Mouse (Mus musculus) heart, embryonic 14.5 days (tissue): ENCODE results near the gene Cela1. TPM values are rescaled to one million over a fixed set of nuclear protein-coding genes. Genes with fewer than 3 reads are reported as not detected.

ENCODE experiments used
- ATAC-seq: fragments of 200-750 bp; cut with Nextera tagmentation; 2 replicates; pipeline ENCODE4 v1.8.0; 2017; ENCODE audit warnings: low read depth, moderate TSS enrichment; ENCODE audit not compliant: insufficient number of reproducible peaks, insufficient read depth, low FRiP score
- H3K27ac ChIP-seq, 2 experiments: fragments of 200-500 bp in 1 of 2; fragments of 300-500 bp in 1 of 2; sonication (generic) in 1 of 2; replicated peaks in 1 of 2; 2 replicates each; pipeline ENCODE4 v1.5.1; 2012 to 2014; ENCODE audit warnings: low read depth in 2 of 2, low read length in 2 of 2, control low read depth in 1 of 2, mild to moderate bottlenecking in 1 of 2, mixed read lengths in 1 of 2; ENCODE audit not compliant: control insufficient read depth in 1 of 2, insufficient read depth in 1 of 2
- H3K27me3 ChIP-seq: fragments of 300-500 bp; sonication (generic); 2 replicates; pipeline ENCODE4 v1.6.1; 2014; ENCODE audit warnings: mild to moderate bottlenecking, low read length, control low read depth; ENCODE audit not compliant: control insufficient read depth, insufficient read depth
- H3K36me3 ChIP-seq: fragments of 300-500 bp; sonication (generic); 2 replicates; pipeline ENCODE4 v1.6.1; 2014; ENCODE audit warnings: mild to moderate bottlenecking, control low read depth, low read length, mixed read lengths; ENCODE audit not compliant: control insufficient read depth, insufficient read depth
- H3K4me1 ChIP-seq, 2 experiments: fragments of 200-500 bp in 1 of 2; fragments of 300-500 bp in 1 of 2; sonication (generic) in 1 of 2; 2 replicates each; pipeline ENCODE4 v1.6.1; 2012 to 2014; ENCODE audit warnings: low read length in 2 of 2, control low read depth in 1 of 2, mixed read lengths in 1 of 2; ENCODE audit not compliant: control insufficient read depth in 2 of 2, insufficient read depth in 2 of 2
- H3K4me2 ChIP-seq: fragments of 300-500 bp; sonication (generic); 2 replicates; pipeline ENCODE4 v1.6.1; 2014; ENCODE audit warnings: mild to moderate bottlenecking, low read length
- H3K4me3 ChIP-seq, 2 experiments: fragments of 200-500 bp in 1 of 2; fragments of 300-500 bp in 1 of 2; sonication (generic) in 1 of 2; 2 replicates each; pipeline ENCODE4 v1.5.1; 2012 to 2014; ENCODE audit warnings: low read length in 2 of 2, mild to moderate bottlenecking in 2 of 2, control low read depth in 1 of 2, low read depth in 1 of 2, moderate library complexity in 1 of 2; ENCODE audit not compliant: control insufficient read depth in 1 of 2, insufficient read depth in 1 of 2
- H3K9ac ChIP-seq: fragments of 300-500 bp; sonication (generic); 2 replicates; pipeline ENCODE4 v1.6.1; 2014; ENCODE audit warnings: mild to moderate bottlenecking, low read length
- H3K9me3 ChIP-seq: fragments of 300-500 bp; sonication (generic); 2 replicates; pipeline ENCODE4 v1.6.1; 2016; ENCODE audit warnings: low read length, control low read depth; ENCODE audit not compliant: control insufficient read depth
- WGBS: fragments of 180-500 bp; shearing (Covaris S2); extraction: QIAGEN DNeasy Blood & Tissue Kit; methylation state at CpG from one replicate; pipeline ENCODE4 v1.1.7; 2014; 5-methylcytosine and 5-hydroxymethylcytosine counted together
- polyA plus RNA-seq: library from polyadenylated mRNA; unstranded; fragments of >200 nt; fragmentation: Nextera tagmentation; extraction: Ambion mirVana; gene quantifications from 2 replicates; pipeline ENCODE4 v1.2.1, GENCODE M21; 2014

Cela1 gene
- polyA plus RNA-seq, 1 experiment from 2014 or later, result 1.1 TPM

GRCm38 (mm10) chr15:100691990-100692389, 4.3 kb upstream of the Cela1 start:
- Histone ChIP-seq H3K4me1 (peaks cover 5 to 8% of the 10 kb centered on the region in 2 experiments; a peak in 2 of 4 replicates), H3K36me3 (no peaks in the 10 kb centered on the region), H3K4me2 (no peak overlapping the region), H3K27me3 (no peaks in the 10 kb centered on the region; the same call in 1 of the 2 replicates), H3K4me3 (no peak overlapping the region), H3K9me3 (peaks cover 12% of the 10 kb centered on the region), H3K9ac (no peak overlapping the region), H3K27ac (no peak overlapping the region)
- 18% methylated on average over 3 of the region's 3 CpGs for WGBS
- no peak for ATAC-seq

- no peaks in the 10 kb centered on the region for H3K36me3 ChIP-seq
- no peak overlapping the region for H3K4me3 ChIP-seq
- no peak overlapping the region for H3K9ac ChIP-seq
- no peak overlapping the region for H3K27ac ChIP-seq
- ATAC-seq, result no peak
- no peaks in the 10 kb centered on the region for H3K27me3 ChIP-seq
- 30% methylated on average over 12 of the region's 12 CpGs for whole genome bisulfite sequencing
- peaks cover 12% of the 10 kb centered on the region for H3K9me3 ChIP-seq
- peaks cover 8 to 12% of the 10 kb centered on the region in 2 experiments; a peak in 2 of 4 replicates for H3K4me1 ChIP-seq
- 0 out of 2 replicates have a peak overlapping the region, but pooled peaks have one; percentile 24 for H3K4me2 ChIP-seq
Observed at GRCm38 (mm10) chr15:100686989-100687388, 732 bp downstream of the Cela1 start.

- WGBS, result 83% methylated on average over 6 of the region's 6 CpGs
- Histone ChIP-seq H3K4me3 (no peak overlapping the region), H3K9me3 (peaks cover 12% of the 10 kb centered on the region), H3K4me1 (peaks cover 8% of the 10 kb centered on the region in 2 experiments; a peak in 2 of 4 replicates), H3K4me2 (no peak overlapping the region), H3K27ac (no peak overlapping the region), H3K27me3 (no peaks in the 10 kb centered on the region), H3K36me3 (no peaks in the 10 kb centered on the region), H3K9ac (no peak overlapping the region)
- ATAC-seq, result no peak
Observed at GRCm38 (mm10) chr15:100686434-100686833, 1.3 kb downstream of the Cela1 start.

GRCm38 (mm10) chr15:100685849-100686248, 1.9 kb downstream of the Cela1 start:
- WGBS, result 72% methylated on average over 8 of the region's 8 CpGs
- no peak overlapping the region for H3K4me2 ChIP-seq
- no peak overlapping the region for H3K4me3 ChIP-seq
- H3K4me1 ChIP-seq, result peaks cover 8% of the 10 kb centered on the region in 2 experiments; a peak in 2 of 4 replicates
- no peaks in the 10 kb centered on the region for H3K36me3 ChIP-seq
- ATAC-seq, result no peak
- H3K9me3 ChIP-seq, result peaks cover 10% of the 10 kb centered on the region
- no peaks in the 10 kb centered on the region for H3K27me3 ChIP-seq
- H3K9ac ChIP-seq, result no peak overlapping the region
- H3K27ac ChIP-seq, result no peak overlapping the region

GRCm38 (mm10) chr15:100685255-100685654, 2.5 kb downstream of the Cela1 start:
- H3K4me2 ChIP-seq, result no peak overlapping the region
- ATAC-seq, result no peak
- no peak overlapping the region for H3K4me3 ChIP-seq
- no peak overlapping the region for H3K9ac ChIP-seq
- H3K36me3 ChIP-seq, result no peaks in the 10 kb centered on the region
- no peaks in the 10 kb centered on the region for H3K27me3 ChIP-seq
- H3K27ac ChIP-seq, result no peak overlapping the region
- peaks cover 4% of the 10 kb centered on the region for H3K9me3 ChIP-seq
- 19% methylated on average over 13 of the region's 13 CpGs for WGBS
- H3K4me1 ChIP-seq, result peaks cover 8% of the 10 kb centered on the region in 2 experiments; a peak in 2 of 4 replicates

GRCm38 (mm10) chr15:100684450-100684849, 3.3 kb downstream of the Cela1 start:
- Histone ChIP-seq H3K27me3 (no peaks in the 10 kb centered on the region), H3K9ac (no peak overlapping the region), H3K4me2 (0 out of 2 replicates have a peak overlapping the region, but pooled peaks have one; percentile 1), H3K27ac (no peak overlapping the region), H3K4me3 (no peak overlapping the region), H3K4me1 (peaks cover 8% of the 10 kb centered on the region in 2 experiments; a peak in 2 of 4 replicates), H3K36me3 (no peaks in the 10 kb centered on the region), H3K9me3 (no peaks in the 10 kb centered on the region)
- WGBS, result 40% methylated on average over 10 of the region's 10 CpGs
- ATAC-seq, result no peak

GRCm38 (mm10) chr15:100683041-100683440, 4.7 kb downstream of the Cela1 start:
- H3K27me3 ChIP-seq, result no peaks in the 10 kb centered on the region
- H3K27ac ChIP-seq, result no peak overlapping the region
- ATAC-seq, result no peak
- H3K9me3 ChIP-seq, result no peaks in the 10 kb centered on the region
- H3K4me1 ChIP-seq, result peaks cover 8% of the 10 kb centered on the region in 2 experiments; a peak in 2 of 4 replicates
- no peaks in the 10 kb centered on the region for H3K36me3 ChIP-seq
- no peak overlapping the region for H3K4me2 ChIP-seq
- no peak overlapping the region for H3K9ac ChIP-seq
- H3K4me3 ChIP-seq, result no peak overlapping the region
- WGBS, result 50% methylated on average over 2 of the region's 2 CpGs

- no peaks in the 10 kb centered on the region for H3K9me3 ChIP-seq
- no peak overlapping the region for H3K4me2 ChIP-seq
- peaks cover under 1 to 3% of the 10 kb centered on the region in 2 experiments; a peak in 2 of 4 replicates for H3K4me1 ChIP-seq
- ATAC-seq, result no peak
- no peaks in the 10 kb centered on the region for H3K27me3 ChIP-seq
- WGBS, result 59% methylated on average over 7 of the region's 7 CpGs
- no peak overlapping the region for H3K27ac ChIP-seq
- no peaks in the 10 kb centered on the region for H3K36me3 ChIP-seq
- H3K4me3 ChIP-seq, result no peak overlapping the region
- H3K9ac ChIP-seq, result no peak overlapping the region
Observed at GRCm38 (mm10) chr15:100681770-100682169, 6.0 kb downstream of the Cela1 start.
